Mouse (Mus musculus): Measurements from ENCODE around the gene Xylb.

GRCm38 (mm10) chr9:119407884-119408283, 50.7 kb downstream of the Xylb start:
- TF ChIP-seq POLR2A (IDR thresholded peaks at IDR 0.05; ENCODE audit: borderline replicate concordance, low read depth, low read length) = no peak
- no peak for TF ChIP-seq CTCF (IDR thresholded peaks at IDR 0.05; ENCODE audit: low read depth, low read length)

Measured in bone marrow macrophage, adult 2 months (primary cell).